Mouse (Mus musculus) CH12.LX (cell line): ENCODE measurements around the gene Alppl2.

ENCODE experiments used
- CTCF ChIP-seq, 2 experiments: IDR thresholded peaks in 1 of 2; conservative IDR thresholded peaks in 1 of 2; 2 replicates each; pipeline ENCODE4 v1.5.1; 2011 to 2012; ENCODE audit warnings: low read depth in 2 of 2, low read length in 2 of 2, improper control_type of control experiment in 1 of 2, inconsistent platforms in 1 of 2, mild to moderate bottlenecking in 1 of 2, moderate library complexity in 1 of 2
- E2F4 ChIP-seq: IDR thresholded peaks from 2 replicates; pipeline ENCODE4 v1.6.1; 2011; ENCODE audit warnings: low read depth, low read length, improper control_type of control experiment; ENCODE audit not compliant: insufficient replicate concordance
- ELF1 ChIP-seq: IDR thresholded peaks from 2 replicates; pipeline ENCODE4 v1.6.1; 2014; ENCODE audit warnings: low read depth, mild to moderate bottlenecking, inconsistent platforms, low read length, improper control_type of control experiment
- IRF4 ChIP-seq: IDR thresholded peaks from 2 replicates; pipeline ENCODE4 v1.6.1; 2014; ENCODE audit warnings: low read depth, mild to moderate bottlenecking, inconsistent platforms, low read length, improper control_type of control experiment
- POLR2A ChIP-seq: IDR thresholded peaks from 2 replicates; pipeline ENCODE4 v1.6.1; 2011; ENCODE audit warnings: low read depth, mild to moderate bottlenecking, improper control_type of control experiment, low read length
- SIN3A ChIP-seq: IDR thresholded peaks from 2 replicates; pipeline ENCODE4 v1.6.1; 2012; ENCODE audit warnings: low read length, improper control_type of control experiment, inconsistent platforms

GRCm38 (mm10) chr1:87070720-87071119 is 19.0 kb downstream of the Alppl2 start:
- no peak for TF ChIP-seq SIN3A
- TF ChIP-seq IRF4, result no peak
- TF ChIP-seq POLR2A, result no peak
- no peak for TF ChIP-seq E2F4
- TF ChIP-seq CTCF (conservative IDR thresholded peaks at IDR 0.05 in 1 of 2, IDR thresholded peaks at IDR 0.05 in 1 of 2; ENCODE audit: low read depth in 2 of 2, low read length in 2 of 2), result peak; percentile 19 to 79; a peak in 3 of 4 replicates
- TF ChIP-seq ELF1, result no peak
